Comparison of ENCODE assay signal across 7 mouse cellular contexts in genomic region chr1:128359554-128360376, GRCm38 (mm10). TPM values are rescaled to one million over a fixed set of nuclear protein-coding genes. Genes with fewer than 3 reads are reported as not detected.
DNase-seq lines count a peak whose midpoint lies in the region; ATAC-seq and TF ChIP-seq lines count a peak whose summit lies in the region.

TSS of gene Mcm6 (minus strand) at chr1:128359664.

- peak; percentile 50; the same call in 1 of the 2 replicates for TF ChIP-seq POLR2A in small intestine, adult 2 months (IDR thresholded peaks at IDR 0.05; ENCODE audit: low read depth, low read length)

- peaks cover 26% of the 10 kb centered on the region for H3K4me1 ChIP-seq in embryonic facial prominence, embryonic 10.5 days
- H3K4me1 ChIP-seq in intestine, postnatal 0 days (replicated peaks; ENCODE audit: control insufficient read depth, insufficient read depth, low read length): no peaks in the 10 kb centered on the region; the same call in 1 of the 2 replicates
- H3K4me1 ChIP-seq in midbrain, embryonic 12.5 days: peaks cover 22% of the 10 kb centered on the region
- H3K4me1 ChIP-seq in small intestine, adult 2 months (ENCODE audit: control insufficient read depth, insufficient read depth, insufficient read length, low read length): peaks cover 4% of the 10 kb centered on the region; the same call in 1 of the 2 replicates

- DNase-seq in adrenal gland, postnatal 10 days: peak; percentile 96
- peak; percentile 96 for DNase-seq in embryonic facial prominence, embryonic 10.5 days (ENCODE audit: low spot score)
- peak; percentile 36 for DNase-seq in gonadal fat pad, adult 2 months (ENCODE audit: low read depth)
- DNase-seq in left cerebral cortex, postnatal 4 days: peak; percentile 97

- peak within 1 kb of the TSS; percentile 75 for H3K9ac ChIP-seq in intestine, postnatal 0 days (ENCODE audit: low read depth, low read length)
- H3K9ac ChIP-seq in midbrain, embryonic 12.5 days (replicated peaks): peak within 1 kb of the TSS; percentile 70

- ATAC-seq in intestine, postnatal 0 days: peak; percentile 97
- peak; percentile 99 for ATAC-seq in midbrain, embryonic 12.5 days (ENCODE audit: low FRiP score, low read depth)

- WGBS in embryonic facial prominence, embryonic 10.5 days: 3% methylated on average over 38 of the region's 38 CpGs
- WGBS in intestine, postnatal 0 days: under 1% methylated on average over 38 of the region's 38 CpGs
- 1% methylated on average over 36 of the region's 38 CpGs for WGBS in midbrain, embryonic 12.5 days
- 2% methylated on average over 38 of the region's 38 CpGs for WGBS in small intestine, adult 2 months

- TF ChIP-seq CTCF in intestine, postnatal 0 days (IDR thresholded peaks at IDR 0.05; ENCODE audit: low read depth): no peak
- no peak for TF ChIP-seq CTCF in small intestine, adult 2 months (IDR thresholded peaks at IDR 0.05; ENCODE audit: extremely low read depth, insufficient read length, insufficient replicate concordance, low read depth, low read length)

- H3K4me3 ChIP-seq in embryonic facial prominence, embryonic 10.5 days: peak within 1 kb of the TSS; percentile 87
- peak within 1 kb of the TSS; percentile 88 for H3K4me3 ChIP-seq in intestine, postnatal 0 days (ENCODE audit: low read depth, low read length)
- H3K4me3 ChIP-seq in midbrain, embryonic 12.5 days: peak within 1 kb of the TSS; percentile 86
- H3K4me3 ChIP-seq in small intestine, adult 2 months (ENCODE audit: low read depth, low read length): peak within 1 kb of the TSS; percentile 99

- H3K27ac ChIP-seq in embryonic facial prominence, embryonic 10.5 days (replicated peaks): peak within 1 kb of the TSS; percentile 96
- peak within 1 kb of the TSS; percentile 71 for H3K27ac ChIP-seq in intestine, postnatal 0 days (ENCODE audit: low read depth, low read length)
- H3K27ac ChIP-seq in midbrain, embryonic 12.5 days (replicated peaks): peak within 1 kb of the TSS; percentile 81
- peak within 1 kb of the TSS; percentile 32 for H3K27ac ChIP-seq in small intestine, adult 2 months (ENCODE audit: insufficient read depth, low read depth, low read length)

- H3K4me2 ChIP-seq in intestine, postnatal 0 days (replicated peaks; ENCODE audit: low read depth): peak within 1 kb of the TSS; percentile 82
- peak within 1 kb of the TSS; percentile 72 for H3K4me2 ChIP-seq in midbrain, embryonic 12.5 days (replicated peaks)

- H3K9me3 ChIP-seq in embryonic facial prominence, embryonic 10.5 days: no peaks in the 10 kb centered on the region
- H3K9me3 ChIP-seq in intestine, postnatal 0 days (ENCODE audit: control insufficient read depth): no peaks in the 10 kb centered on the region
- H3K9me3 ChIP-seq in midbrain, embryonic 12.5 days: no peaks in the 10 kb centered on the region

- H3K27me3 ChIP-seq in embryonic facial prominence, embryonic 10.5 days (replicated peaks; ENCODE audit: low read depth, poor library complexity, severe bottlenecking): no peaks in the 10 kb centered on the region
- no peaks in the 10 kb centered on the region for H3K27me3 ChIP-seq in intestine, postnatal 0 days (replicated peaks; ENCODE audit: control insufficient read depth, insufficient read depth, low read length)
- no peaks in the 10 kb centered on the region for H3K27me3 ChIP-seq in midbrain, embryonic 12.5 days
- H3K27me3 ChIP-seq in small intestine, adult 2 months (ENCODE audit: control insufficient read depth, insufficient read depth, low read length): no peaks in the 10 kb centered on the region

- H3K36me3 ChIP-seq in embryonic facial prominence, embryonic 10.5 days (replicated peaks): peaks cover 58% of the 10 kb centered on the region
- H3K36me3 ChIP-seq in intestine, postnatal 0 days (ENCODE audit: control insufficient read depth, insufficient read depth): peaks cover 20% of the 10 kb centered on the region
- H3K36me3 ChIP-seq in midbrain, embryonic 12.5 days: peaks cover 28% of the 10 kb centered on the region
- peaks cover 7% of the 10 kb centered on the region for H3K36me3 ChIP-seq in small intestine, adult 2 months (ENCODE audit: control insufficient read depth, insufficient read depth, low read length)

- intact Hi-C loops in left cerebral cortex, postnatal 4 days (cut with DNase I): no loop called here

RNA-seq across cellular contexts. Expression of gene Mcm6, which starts in this region (rescaled TPM):
- total RNA-seq in adrenal gland, postnatal 10 days (2021): 10 to 100 TPM; 50.0 to 66.8 TPM
- polyA plus RNA-seq in embryonic facial prominence, embryonic 10.5 days (2016; fragmentation: Nextera tagmentation; extraction: Ambion mirVana): 308 and 329 TPM in 2 replicates
- polyA plus RNA-seq in gonadal fat pad, adult 2 months (2012; rRNA removed): 5.1 and 9.0 TPM in 2 replicates
- polyA plus RNA-seq in intestine, postnatal 0 days (2015; fragmentation: Nextera tagmentation; extraction: Ambion mirVana): 56.7 and 59.6 TPM in 2 replicates
- 10 to 100 TPM; 24.0 to 26.0 TPM for total RNA-seq in left cerebral cortex, postnatal 4 days (2021)
- polyA plus RNA-seq in midbrain, embryonic 12.5 days (2016; fragmentation: Nextera tagmentation; extraction: Ambion mirVana): 209 and 219 TPM in 2 replicates
- polyA plus RNA-seq in small intestine, adult 2 months (2012; rRNA removed): 4.2 and 7.3 TPM in 2 replicates

Comparison
In these comparisons a context has a peak if more than half of its experiments do, and no peak if none do; other contexts are left out.
1. Peak in every context shown above with its lines: DNase-seq, ATAC-seq, H3K4me3 ChIP-seq and H3K27ac ChIP-seq.
2. DNase-seq: peak in every context shown above with its lines; median percentile 97 in left cerebral cortex, postnatal 4 days; 96 in adrenal gland, postnatal 10 days; 96 in embryonic facial prominence, embryonic 10.5 days; 36 in gonadal fat pad, adult 2 months.
3. H3K27ac ChIP-seq: peak in every context shown above with its lines; median percentile 96 in embryonic facial prominence, embryonic 10.5 days; 81 in midbrain, embryonic 12.5 days; 71 in intestine, postnatal 0 days; 32 in small intestine, adult 2 months.